Comparison of ENCODE assay signal across 8 mouse cellular contexts in the genomic region with DNA sequence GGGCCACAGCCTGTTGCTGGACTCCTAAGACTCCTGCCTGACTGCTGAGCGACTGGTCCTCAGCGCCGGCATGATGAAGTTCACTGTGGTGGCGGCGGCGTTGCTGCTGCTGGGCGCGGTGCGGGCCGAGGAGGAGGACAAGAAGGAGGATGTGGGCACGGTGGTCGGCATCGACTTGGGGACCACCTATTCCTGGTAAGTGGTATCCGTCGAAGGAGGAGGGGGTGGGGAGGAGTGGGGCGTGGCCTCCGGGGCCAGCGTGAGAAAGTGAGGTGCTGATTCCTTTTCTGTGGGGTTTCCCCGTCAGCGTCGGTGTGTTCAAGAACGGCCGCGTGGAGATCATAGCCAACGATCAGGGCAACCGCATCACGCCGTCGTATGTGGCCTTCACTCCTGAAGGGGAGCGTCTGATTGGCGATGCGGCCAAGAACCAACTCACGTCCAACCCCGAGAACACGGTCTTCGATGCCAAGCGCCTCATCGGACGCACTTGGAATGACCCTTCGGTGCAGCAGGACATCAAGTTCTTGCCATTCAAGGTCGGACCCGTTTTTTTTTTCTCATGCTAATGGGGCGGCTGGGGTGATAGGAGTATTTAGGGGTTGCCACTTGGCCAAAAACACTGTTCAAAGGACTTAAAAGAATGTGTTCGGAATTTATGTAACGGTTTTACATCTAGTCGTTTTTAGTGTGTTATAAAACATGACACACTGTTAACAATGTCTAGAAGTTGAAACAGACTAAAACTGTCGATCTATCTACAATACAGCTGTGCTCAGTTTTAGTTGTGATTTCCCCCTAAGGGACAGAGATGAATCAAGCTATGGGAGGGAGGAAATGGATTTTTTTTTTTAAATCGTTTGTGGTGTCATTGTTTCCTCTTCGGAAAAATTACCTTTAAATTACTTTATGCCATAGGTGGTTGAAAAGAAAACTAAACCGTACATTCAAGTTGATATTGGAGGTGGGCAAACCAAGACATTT. TPM values are rescaled to one million over a fixed set of nuclear protein-coding genes. Genes with fewer than 3 reads are reported as not detected.
DNase-seq lines count a peak whose midpoint lies in the region; ATAC-seq and TF ChIP-seq lines count a peak whose summit lies in the region.

No protein-coding gene starts in this region.

- peak overlapping the region; percentile 90 for H3K27ac ChIP-seq in heart, adult 2 months
- H3K27ac ChIP-seq in hindbrain, embryonic 10.5 days: peak overlapping the region; percentile 98
- peak overlapping the region; percentile 94 for H3K27ac ChIP-seq in liver, embryonic 15.5 days (replicated peaks)

- no peak for TF ChIP-seq CTCF in heart, adult 2 months (IDR thresholded peaks at IDR 0.05)
- no peak for TF ChIP-seq CTCF in E14TG2a.4 (conservative IDR thresholded peaks at IDR 0.05; ENCODE audit: low read length)

- H3K9ac ChIP-seq in heart, adult 2 months (ENCODE audit: low read depth, low read length): peak overlapping the region; percentile 91
- peak overlapping the region; percentile 93 for H3K9ac ChIP-seq in liver, embryonic 15.5 days

- peaks cover 46% of the 10 kb centered on the region for H3K36me3 ChIP-seq in heart, adult 2 months (ENCODE audit: control insufficient read depth, insufficient read depth, low read length)
- H3K36me3 ChIP-seq in E14TG2a.4 (ENCODE audit: insufficient read depth, low read length): peaks cover 67% of the 10 kb centered on the region
- peaks cover 51% of the 10 kb centered on the region for H3K36me3 ChIP-seq in hindbrain, embryonic 10.5 days
- peaks cover 49% of the 10 kb centered on the region for H3K36me3 ChIP-seq in liver, embryonic 15.5 days (replicated peaks)

- 0 out of 2 replicates have a peak, but pooled peaks have one; percentile 18 for TF ChIP-seq EP300 in heart, adult 2 months (IDR thresholded peaks at IDR 0.05; ENCODE audit: insufficient read depth, low read depth, low read length)

- peaks cover 5% of the 10 kb centered on the region for H3K79me2 ChIP-seq in heart, adult 2 months (replicated peaks; ENCODE audit: control insufficient read depth, insufficient read depth, low read length)

- H3K4me3 ChIP-seq in heart, adult 2 months: peak overlapping the region; percentile 96
- peak overlapping the region; percentile 96 for H3K4me3 ChIP-seq in E14TG2a.4 (replicated peaks; ENCODE audit: low read length)
- H3K4me3 ChIP-seq in hindbrain, embryonic 10.5 days: peak overlapping the region; percentile 100
- peak overlapping the region; percentile 90 for H3K4me3 ChIP-seq in liver, embryonic 15.5 days (replicated peaks)

- no peak for TF ChIP-seq POLR2A in heart, adult 2 months (IDR thresholded peaks at IDR 0.05; ENCODE audit: insufficient read depth, low read depth, low read length)

- no peaks in the 10 kb centered on the region for H3K27me3 ChIP-seq in heart, adult 2 months (ENCODE audit: control insufficient read depth, insufficient read depth, low read length)
- H3K27me3 ChIP-seq in E14TG2a.4 (ENCODE audit: insufficient read depth, low read length): no peaks in the 10 kb centered on the region
- no peaks in the 10 kb centered on the region for H3K27me3 ChIP-seq in hindbrain, embryonic 10.5 days (ENCODE audit: insufficient read depth, poor library complexity, severe bottlenecking)
- H3K27me3 ChIP-seq in liver, embryonic 15.5 days: no peaks in the 10 kb centered on the region

- peak; percentile 28 for ATAC-seq in liver, embryonic 15.5 days (ENCODE audit: insufficient read depth)
- peak; percentile 21; the same call in 1 of the 2 replicates for ATAC-seq in neutrophil, adult 5-6 weeks (ENCODE audit: extremely low read depth, insufficient number of reproducible peaks, low FRiP score, poor library complexity, severe bottlenecking)

- peak overlapping the region; percentile 77 for H3K4me2 ChIP-seq in liver, embryonic 15.5 days

- no peak for DNase-seq in heart, adult 2 months
- DNase-seq in heart, adult 9 months (ENCODE audit: low spot score in 2 of 2): no peak
- DNase-seq in embryo, embryonic 11 days: peak; percentile 59
- DNase-seq in hindbrain, embryonic 10.5 days (ENCODE audit: low spot score): no peak
- no peak for DNase-seq in urinary bladder, adult 2 months (ENCODE audit: low spot score)

- peaks cover 14% of the 10 kb centered on the region for H3K4me1 ChIP-seq in heart, adult 2 months (ENCODE audit: control insufficient read depth, insufficient read depth, low read length)
- peaks cover 55% of the 10 kb centered on the region for H3K4me1 ChIP-seq in E14TG2a.4 (replicated peaks; ENCODE audit: low read depth, low read length)
- peaks cover 53% of the 10 kb centered on the region for H3K4me1 ChIP-seq in hindbrain, embryonic 10.5 days (replicated peaks)
- peaks cover 55% of the 10 kb centered on the region for H3K4me1 ChIP-seq in liver, embryonic 15.5 days (replicated peaks)

- intact Hi-C loops in heart, adult 2 months (cut with DNase I): loop anchor here (1.0 to 10.0 kb wide), 2 partner anchors 18 to 132 kb away; no protein-coding TSS in a partner anchor

- H3K9me3 ChIP-seq in E14TG2a.4 (ENCODE audit: low read length): no peaks in the 10 kb centered on the region
- H3K9me3 ChIP-seq in hindbrain, embryonic 10.5 days: no peaks in the 10 kb centered on the region
- H3K9me3 ChIP-seq in liver, embryonic 15.5 days (replicated peaks): no peaks in the 10 kb centered on the region

- WGBS in heart, adult 2 months: 1% methylated on average over 50 of the region's 50 CpGs
- WGBS in hindbrain, embryonic 10.5 days: 5% methylated on average over 50 of the region's 50 CpGs
- 2% methylated on average over 50 of the region's 50 CpGs for WGBS in liver, embryonic 15.5 days (ENCODE audit: insufficient replicate concordance)

RNA-seq across cellular contexts. Expression of a gene that starts 0.8 kb away (rescaled TPM):
- total RNA-seq in heart, adult 2 months (2021): 100 to 1,000 TPM; 752 to 818 TPM
- polyA plus RNA-seq in heart, adult 2 months (2012; rRNA removed): 427 and 503 TPM in 2 replicates
- 614 and 918 TPM in 2 replicates for polyA plus RNA-seq in hindbrain, embryonic 10.5 days (2016; fragmentation: Nextera tagmentation; extraction: Ambion mirVana)
- 509 TPM in 2 replicates for polyA plus RNA-seq in liver, embryonic 15.5 days (2015; fragmentation: Nextera tagmentation; extraction: Ambion mirVana)
- 603 and 618 TPM in 2 replicates for total RNA-seq in neutrophil, adult 5-6 weeks (2017)
- 272 and 309 TPM in 2 replicates for polyA plus RNA-seq in urinary bladder, adult 2 months (2012; rRNA removed)

RNA-seq across cellular contexts. Expression of a gene that starts 17.5 kb away (rescaled TPM):
- 10 to 100 TPM; 35.5 to 36.7 TPM for total RNA-seq in heart, adult 2 months (2021)
- 10.2 and 17.7 TPM in 2 replicates for polyA plus RNA-seq in heart, adult 2 months (2012; rRNA removed)
- 90.4 and 94.0 TPM in 2 replicates for polyA plus RNA-seq in hindbrain, embryonic 10.5 days (2016; fragmentation: Nextera tagmentation; extraction: Ambion mirVana)
- polyA plus RNA-seq in liver, embryonic 15.5 days (2015; fragmentation: Nextera tagmentation; extraction: Ambion mirVana): 79.9 and 89.4 TPM in 2 replicates
- 118 and 132 TPM in 2 replicates for total RNA-seq in neutrophil, adult 5-6 weeks (2017)
- 26.6 and 32.5 TPM in 2 replicates for polyA plus RNA-seq in urinary bladder, adult 2 months (2012; rRNA removed)

RNA-seq across cellular contexts. Expression of a gene that starts 27.2 kb away (rescaled TPM):
- total RNA-seq in heart, adult 2 months (2021): 10 to 100 TPM; 12.1 to 13.3 TPM
- polyA plus RNA-seq in heart, adult 2 months (2012; rRNA removed): 19.3 and 23.4 TPM in 2 replicates
- 31.5 and 43.0 TPM in 2 replicates for polyA plus RNA-seq in hindbrain, embryonic 10.5 days (2016; fragmentation: Nextera tagmentation; extraction: Ambion mirVana)
- 20.1 and 22.3 TPM in 2 replicates for polyA plus RNA-seq in liver, embryonic 15.5 days (2015; fragmentation: Nextera tagmentation; extraction: Ambion mirVana)
- total RNA-seq in neutrophil, adult 5-6 weeks (2017): 9.7 and 16.6 TPM in 2 replicates
- 15.4 and 17.0 TPM in 2 replicates for polyA plus RNA-seq in urinary bladder, adult 2 months (2012; rRNA removed)

RNA-seq across cellular contexts. Expression of a gene that starts 53.6 kb away (rescaled TPM):
- total RNA-seq in heart, adult 2 months (2021): 10 to 100 TPM; 40.2 to 45.3 TPM
- 29.5 and 49.2 TPM in 2 replicates for polyA plus RNA-seq in heart, adult 2 months (2012; rRNA removed)
- 65.6 and 73.6 TPM in 2 replicates for polyA plus RNA-seq in hindbrain, embryonic 10.5 days (2016; fragmentation: Nextera tagmentation; extraction: Ambion mirVana)
- polyA plus RNA-seq in liver, embryonic 15.5 days (2015; fragmentation: Nextera tagmentation; extraction: Ambion mirVana): 57.5 and 60.5 TPM in 2 replicates
- 94.5 and 100 TPM in 2 replicates for total RNA-seq in neutrophil, adult 5-6 weeks (2017)
- polyA plus RNA-seq in urinary bladder, adult 2 months (2012; rRNA removed): 70.3 and 71.0 TPM in 2 replicates
